Mouse (Mus musculus) spleen, postnatal 10 days (tissue): Measurements from ENCODE around the gene Syk.

ENCODE experiments used
- DNase-seq, 2 experiments: peaks; one replicate each; pipeline ENCODE4 v3.0.0; 2021 to 2022; ENCODE audit warnings: low spot score in 2 of 2

Gene Syk

DNA sequence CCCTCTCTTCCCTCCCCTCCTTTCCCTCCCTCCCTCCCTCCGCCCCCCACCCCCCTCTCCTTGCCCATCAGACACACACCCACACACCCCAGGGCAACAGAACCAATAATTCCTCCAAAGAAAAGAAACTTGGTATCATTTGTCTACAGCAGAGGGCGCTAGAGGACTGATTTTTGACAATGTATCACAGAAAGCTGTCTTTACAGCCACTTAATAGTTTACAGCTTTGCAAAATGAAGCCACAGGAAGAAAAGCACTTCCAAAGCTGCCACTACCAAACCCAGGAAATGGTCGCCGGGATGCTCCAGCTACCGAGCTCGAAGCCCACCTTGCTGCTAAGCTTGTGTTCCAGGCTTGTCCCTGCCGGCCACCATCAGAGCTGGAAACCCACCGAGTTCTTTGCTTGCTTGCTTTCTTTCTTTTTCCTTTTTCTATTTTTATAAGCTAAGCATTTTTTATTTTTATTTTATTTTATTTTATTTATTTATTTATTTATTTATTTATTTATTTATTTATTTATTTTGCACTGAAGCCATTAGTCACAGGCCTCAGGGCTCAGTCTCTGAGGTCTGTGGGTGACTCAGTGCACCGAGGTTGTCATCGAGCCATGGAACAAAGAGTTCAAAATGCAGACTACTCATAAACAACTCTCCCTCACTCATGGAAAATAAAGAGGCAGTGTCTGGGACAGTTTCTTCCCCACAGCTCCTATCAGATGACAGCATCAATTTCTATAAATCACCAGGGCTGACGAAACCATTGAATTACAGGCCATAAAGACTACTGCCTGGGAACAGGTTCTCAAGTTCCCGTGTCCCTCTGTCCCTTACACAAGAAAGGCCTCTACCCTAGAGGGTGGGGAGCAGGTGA is 68.6 kb downstream of the Syk start:
- peak in 1 of 2 experiments; percentile 47 for DNase-seq

DNA sequence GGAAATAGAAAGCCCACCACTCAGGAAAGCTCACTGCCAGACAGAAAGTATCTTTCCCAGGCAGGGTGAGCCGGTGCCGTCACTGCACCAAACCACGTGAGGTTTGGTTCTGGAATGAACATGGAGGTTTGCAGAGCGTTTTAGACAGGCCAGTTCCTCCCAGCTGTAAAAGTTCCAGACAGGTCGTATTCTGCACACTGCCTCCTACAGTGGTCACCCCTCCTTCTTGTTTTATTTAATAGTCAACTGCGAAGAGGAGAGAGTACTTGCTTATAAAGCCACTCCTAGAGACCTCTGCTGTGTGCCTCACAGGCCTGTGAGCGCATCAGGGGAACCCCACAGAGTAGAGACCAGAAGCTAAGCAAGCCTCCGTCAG is 69.3 kb downstream of the Syk start:
- DNase-seq: no peak

DNA sequence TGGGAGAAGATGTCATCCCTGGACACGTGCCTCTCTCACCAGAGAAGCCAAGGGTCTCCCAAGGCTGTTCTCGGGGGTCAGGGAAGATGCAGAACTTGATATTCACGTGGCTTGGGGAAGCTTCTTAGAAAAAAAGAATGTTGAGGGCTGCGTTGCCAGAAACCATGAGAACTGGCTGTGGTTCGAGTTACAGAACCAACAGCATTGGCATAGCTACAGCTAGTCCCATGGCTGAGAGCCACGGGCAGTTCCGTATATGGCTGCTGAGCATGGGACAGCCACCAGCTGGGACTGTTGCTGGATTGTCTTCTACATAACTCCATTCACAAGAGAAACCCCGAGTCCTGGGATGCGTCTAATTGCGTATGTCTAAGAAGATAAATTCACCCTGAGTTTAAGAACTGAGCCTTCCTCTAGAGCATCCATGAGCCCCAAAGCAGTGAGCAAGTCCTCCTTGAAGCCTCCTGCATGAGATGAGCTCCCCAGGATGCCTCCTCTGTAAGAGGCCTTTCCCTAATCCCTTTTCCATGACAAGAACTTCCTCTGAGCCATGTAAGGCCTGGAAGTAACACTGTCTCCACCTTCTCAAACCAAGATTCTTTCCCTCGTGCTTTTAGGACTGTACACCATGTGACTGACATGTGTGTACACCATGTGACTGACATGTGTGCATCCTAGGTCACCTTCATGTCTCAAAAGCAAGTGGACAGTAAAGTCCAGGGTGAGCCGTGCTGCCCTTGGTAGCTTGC is 71.3 kb downstream of the Syk start:
- no peak for DNase-seq

- no peak for DNase-seq
These were observed 71.9 kb downstream of the Syk start for GRCm38 (mm10) chr13:52654830-52655308.

DNA sequence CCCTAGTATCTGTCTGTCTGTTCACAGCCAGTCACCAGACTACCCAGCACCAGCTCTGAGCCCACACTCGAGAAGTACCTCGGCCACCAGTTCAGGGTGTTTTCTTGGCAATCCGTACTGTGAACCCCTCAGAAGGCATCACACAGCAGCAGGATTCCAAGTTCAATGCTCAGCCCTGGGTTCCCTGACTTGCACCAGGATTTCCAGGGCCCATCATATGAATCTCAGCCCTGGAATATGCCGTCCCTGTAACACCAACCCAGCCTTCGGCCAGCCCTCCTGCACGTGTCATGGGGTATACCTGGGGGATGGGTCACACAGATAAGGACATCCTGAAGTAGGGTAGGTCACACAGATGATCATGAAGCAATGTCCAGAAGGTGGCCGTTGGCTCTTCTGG is 75.0 kb downstream of the Syk start:
- no peak for DNase-seq

DNA sequence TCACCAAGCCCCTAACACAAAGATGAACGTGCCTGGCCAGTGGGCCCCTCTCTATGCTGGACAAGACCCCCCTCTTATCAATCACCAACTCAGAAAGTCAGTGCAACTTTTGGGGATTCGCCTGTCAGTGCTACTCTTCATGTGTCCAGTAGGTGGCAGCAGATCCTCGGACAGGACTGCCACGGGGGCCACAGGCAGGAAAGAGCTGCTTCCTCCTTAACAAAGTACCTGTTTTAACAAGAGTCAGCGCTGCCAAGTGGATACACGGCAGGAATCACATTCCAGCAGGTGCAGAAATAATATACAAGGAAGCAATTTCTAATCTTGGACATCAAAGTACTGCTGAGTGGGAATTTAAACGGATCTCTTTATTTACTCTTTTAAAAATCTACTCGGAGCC is 75.5 kb downstream of the Syk start:
- peak; percentile 38 to 67 for DNase-seq

DNA sequence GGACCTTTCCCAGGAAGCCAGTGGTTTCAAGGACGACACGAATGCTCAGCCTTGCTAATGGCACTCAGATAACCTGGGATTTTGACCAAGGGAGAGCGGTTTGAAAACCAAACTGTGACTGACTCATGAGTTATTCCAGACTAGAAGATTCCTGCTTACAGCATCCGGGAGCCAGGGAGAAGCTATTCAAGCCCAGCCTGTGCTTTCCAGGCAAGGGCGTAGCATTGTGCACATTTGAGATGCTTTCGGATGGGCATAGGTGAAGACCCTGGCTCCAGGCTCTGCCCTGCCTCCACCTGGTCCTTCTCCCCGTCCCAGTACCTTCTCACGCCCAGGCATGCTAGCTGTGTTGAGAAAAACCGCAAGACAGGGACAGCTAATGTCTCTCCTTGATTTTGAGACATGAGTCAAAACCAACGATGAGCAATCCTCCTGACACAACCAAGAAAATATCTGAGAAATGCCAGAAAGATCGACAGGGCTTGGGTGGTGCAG is 76.2 kb downstream of the Syk start:
- DNase-seq: no peak

GRCm38 (mm10) chr13:52669889-52670288 is 86.9 kb downstream of the Syk start:
- peak in 1 of 2 experiments; percentile 39 for DNase-seq

DNA sequence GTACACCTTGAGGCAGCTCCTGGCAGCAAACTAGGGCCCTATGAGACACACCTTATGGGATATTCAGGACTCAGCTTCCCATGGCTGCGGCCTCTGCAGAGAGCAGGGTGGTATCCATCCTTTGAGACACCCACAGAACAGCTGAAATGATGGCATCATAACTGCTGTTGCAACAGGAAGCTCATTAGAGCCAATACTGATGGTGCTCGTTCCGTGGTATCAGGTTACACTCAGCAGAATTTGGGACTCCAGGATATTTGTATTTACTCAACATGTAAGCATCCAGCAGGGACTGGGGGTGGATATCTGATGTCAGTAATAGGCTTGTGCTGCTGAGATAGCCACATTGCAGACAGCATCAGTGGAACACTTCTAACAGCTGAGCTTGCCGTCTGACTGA is 90.3 kb downstream of the Syk start:
- DNase-seq: no peak

DNA sequence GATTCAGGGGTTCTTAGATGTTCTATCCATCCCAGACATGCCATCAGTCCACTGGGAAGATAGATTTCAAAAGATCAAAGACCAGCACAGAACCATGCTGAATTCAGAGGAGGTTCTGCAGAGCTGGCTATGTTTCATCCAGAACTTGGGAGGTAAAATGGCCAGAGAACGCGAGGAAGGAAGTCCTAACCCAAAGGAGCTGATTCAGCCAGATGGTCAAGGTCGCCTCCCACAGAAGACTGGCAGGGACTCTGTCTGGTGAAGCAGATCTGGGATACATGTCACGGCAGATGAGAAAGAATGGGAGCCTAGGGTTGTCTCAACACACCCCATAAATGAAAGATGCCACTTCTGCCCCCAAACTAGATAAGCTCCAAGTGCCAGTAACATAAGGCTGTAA is 90.9 kb downstream of the Syk start:
- no peak for DNase-seq

DNA sequence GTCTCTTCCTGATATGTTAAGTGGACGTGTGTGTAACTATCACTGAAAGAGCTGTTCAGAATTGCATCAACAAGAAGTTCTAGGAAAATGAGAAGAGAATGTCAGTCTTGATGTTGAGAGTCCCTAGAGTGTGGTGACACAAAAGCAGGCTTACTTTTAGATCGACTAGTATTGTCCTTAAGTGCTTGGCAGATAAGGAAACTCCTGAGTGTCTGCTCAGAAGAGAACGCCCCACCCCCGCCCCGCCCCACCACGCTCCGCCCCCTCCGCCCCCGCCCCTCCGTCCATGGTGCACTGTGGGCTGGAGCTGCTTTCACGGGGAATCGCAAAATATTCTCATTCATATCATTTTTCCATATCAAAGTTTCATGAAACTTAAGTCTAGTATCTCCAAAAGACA is 91.9 kb downstream of the Syk start:
- DNase-seq: no peak

GRCm38 (mm10) chr13:52675526-52676294 is 92.7 kb downstream of the Syk start:
- DNase-seq: no peak

DNA sequence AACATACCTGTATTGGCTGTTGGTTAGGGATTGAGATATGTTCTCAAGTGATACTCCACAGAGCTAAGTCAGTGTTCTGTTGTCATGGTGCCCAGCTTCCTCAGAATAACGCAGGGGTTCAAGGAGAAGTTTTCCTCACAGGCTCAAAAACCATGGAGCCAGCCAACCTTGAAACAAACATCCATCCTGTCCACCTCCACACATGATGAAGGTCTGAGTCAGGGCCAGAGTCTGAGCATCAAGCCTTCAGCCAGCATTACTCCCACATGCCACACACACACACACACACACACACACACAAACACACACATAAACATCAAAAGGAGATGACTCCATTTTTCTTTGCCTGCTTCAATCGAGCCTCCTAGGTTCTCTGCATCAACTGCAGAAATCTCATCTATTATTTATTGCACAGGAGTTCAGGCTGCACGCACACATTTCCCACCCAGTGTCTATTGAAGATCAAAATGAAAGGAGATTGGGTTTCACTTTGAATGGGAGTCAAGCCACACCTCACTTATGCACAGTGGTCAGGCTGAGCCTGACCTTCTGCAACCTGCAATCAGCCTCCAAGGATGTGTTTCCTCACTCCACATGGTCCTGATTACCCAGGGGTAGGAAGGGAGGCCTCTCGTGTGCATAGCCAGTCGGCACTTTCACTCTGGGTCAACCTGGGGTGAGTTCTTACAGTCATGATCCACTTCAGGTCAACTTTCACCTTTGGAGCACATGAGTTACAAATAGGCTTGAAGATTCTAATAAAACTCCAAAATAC is 93.9 kb downstream of the Syk start:
- DNase-seq: no peak

- DNase-seq: no peak
These were observed 96.9 kb downstream of the Syk start for GRCm38 (mm10) chr13:52679906-52680305.

DNA sequence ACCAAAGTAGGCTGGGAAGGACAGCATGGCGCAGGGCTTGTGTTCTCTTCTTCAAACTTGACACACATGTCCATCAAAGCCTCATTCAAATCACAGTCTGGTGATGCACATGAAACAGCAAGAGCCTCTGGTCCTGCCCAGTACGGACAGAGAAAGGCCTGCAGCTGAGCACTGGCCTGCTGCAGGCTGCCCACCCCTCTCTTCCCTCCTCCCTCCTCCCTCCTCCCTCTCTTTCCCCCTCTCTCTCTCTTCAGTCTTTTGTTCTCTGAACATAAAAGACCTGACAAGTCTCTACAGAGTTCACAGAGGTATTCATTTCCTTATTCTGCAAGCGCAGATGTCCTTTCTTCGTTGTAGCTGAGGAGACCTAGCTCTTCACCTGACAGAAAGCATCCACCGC is 99.1 kb downstream of the Syk start:
- DNase-seq: no peak

GRCm38 (mm10) chr13:52690425-52690824 is 107.5 kb downstream of the Syk start:
- DNase-seq: no peak

- DNase-seq: no peak
These were observed 109.3 kb downstream of the Syk start for GRCm38 (mm10) chr13:52692311-52692710.

DNA sequence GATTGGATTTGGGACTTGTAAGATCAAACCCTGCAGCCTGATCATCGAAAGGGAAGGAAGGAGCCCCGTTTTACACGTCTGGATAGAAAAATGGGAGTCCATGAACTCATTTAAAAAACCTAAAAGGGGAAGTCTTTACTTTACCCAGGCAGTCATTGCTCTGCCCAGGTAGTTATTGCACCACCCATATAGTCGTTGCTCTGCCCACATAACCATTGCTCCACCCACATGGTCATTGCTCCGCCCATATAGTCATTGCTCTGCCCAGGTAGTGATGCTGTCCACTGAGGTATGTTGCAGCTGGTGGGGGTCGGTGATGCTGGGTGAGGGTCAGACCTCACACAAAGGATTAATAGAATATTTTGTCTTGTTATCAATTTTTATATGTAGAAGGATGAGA is 111.9 kb downstream of the Syk start:
- DNase-seq: no peak
